Mouse (Mus musculus) testis, adult 2 months (tissue): Measurements from ENCODE around the gene Hs3st6. TPM values are rescaled to one million over a fixed set of nuclear protein-coding genes. Genes with fewer than 3 reads are reported as not detected.

Experiments
- H3K27ac ChIP-seq: fragments of 200-500 bp; 2 replicates; pipeline ENCODE4 v1.5.1; 2012; ENCODE audit warnings: low read depth, low read length; ENCODE audit not compliant: control insufficient read depth, insufficient read depth
- H3K27me3 ChIP-seq: fragments of 200-500 bp; 2 replicates; pipeline ENCODE4 v1.6.1; 2012; ENCODE audit warnings: mild to moderate bottlenecking, low read length, moderate library complexity; ENCODE audit not compliant: control insufficient read depth, insufficient read depth
- H3K36me3 ChIP-seq: fragments of 200-500 bp; 2 replicates; pipeline ENCODE4 v1.6.1; 2012; ENCODE audit warnings: mild to moderate bottlenecking, low read length; ENCODE audit not compliant: control insufficient read depth, insufficient read depth
- H3K4me1 ChIP-seq: fragments of 200-500 bp; 2 replicates; pipeline ENCODE4 v1.6.1; 2012; ENCODE audit warnings: low read length; ENCODE audit not compliant: control insufficient read depth, insufficient read depth
- H3K4me3 ChIP-seq: fragments of 200-500 bp; 2 replicates; pipeline ENCODE4 v1.5.1; 2012; ENCODE audit warnings: low read depth, mild to moderate bottlenecking, low read length, moderate library complexity, mixed read lengths; ENCODE audit not compliant: control insufficient read depth
- CTCF ChIP-seq: fragments of 200-500 bp; IDR thresholded peaks from 2 replicates; pipeline ENCODE4 v1.5.1; 2012; ENCODE audit warnings: low read depth, mild to moderate bottlenecking, inconsistent platforms, low read length, moderate library complexity; ENCODE audit not compliant: control insufficient read depth, insufficient read depth, insufficient replicate concordance
- POLR2A ChIP-seq: fragments of 200-500 bp; IDR thresholded peaks from 2 replicates; pipeline ENCODE4 v1.6.1; 2012; ENCODE audit warnings: low read depth, mild to moderate bottlenecking, inconsistent platforms, low read length, moderate library complexity; ENCODE audit not compliant: control insufficient read depth
- polyA plus RNA-seq: library from polyadenylated mRNA; depleted of rRNA; stranded (reverse); fragments of >200 nt; gene quantifications from 2 replicates; pipeline ENCODE4 v1.2.3, GENCODE M21; 2012

Hs3st6 gene
- polyA plus RNA-seq, 1 experiment = 0.73 TPM

DNA sequence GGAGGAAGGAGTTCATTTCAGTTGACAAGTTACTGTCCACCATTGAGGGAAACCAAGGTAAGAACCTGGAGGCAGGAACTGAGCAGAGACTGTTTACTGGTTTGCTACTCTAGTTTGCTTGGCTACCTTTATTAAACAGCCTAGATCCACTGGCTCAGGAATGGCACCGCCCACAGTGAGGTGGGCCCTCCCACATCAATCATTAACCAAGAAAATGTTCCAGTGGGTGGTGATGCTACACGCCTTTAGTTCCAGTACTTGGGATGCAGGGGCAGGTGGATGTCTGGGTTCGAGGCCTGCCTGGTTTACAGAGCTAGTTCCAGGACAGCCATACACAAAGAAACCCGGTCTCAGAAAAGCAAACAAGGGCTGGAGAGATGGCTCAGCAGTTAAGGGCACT lies 14.6 kb upstream of the Hs3st6 start:
- Histone ChIP-seq H3K4me1 (peaks cover 20% of the 10 kb centered on the region), H3K27me3 (no peaks in the 10 kb centered on the region), H3K27ac (no peak overlapping the region), H3K4me3 (no peak overlapping the region), H3K36me3 (no peaks in the 10 kb centered on the region)
- TF ChIP-seq CTCF (no peak), POLR2A (no peak)

DNA sequence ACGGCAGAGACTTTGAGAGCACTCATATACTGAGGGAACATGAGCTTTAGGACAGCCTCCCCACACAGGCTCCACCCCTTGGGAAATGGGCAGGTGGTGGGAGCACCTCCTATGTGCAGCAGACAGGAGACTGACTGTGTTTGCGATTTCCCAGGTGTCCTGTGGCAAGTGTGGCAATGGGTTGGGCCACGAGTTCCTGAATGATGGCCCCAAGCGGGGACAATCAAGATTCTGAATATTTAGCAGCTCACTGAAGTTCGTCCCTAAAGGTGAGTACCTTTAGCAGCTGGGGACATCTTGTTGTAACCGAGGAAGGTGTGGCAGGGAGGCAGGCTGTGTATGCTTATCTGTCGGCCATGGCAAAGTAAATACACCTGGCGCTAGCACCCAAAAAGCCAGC lies 12.9 kb upstream of the Hs3st6 start:
- Histone ChIP-seq H3K27ac (no peak overlapping the region), H3K36me3 (no peaks in the 10 kb centered on the region), H3K4me3 (no peak overlapping the region), H3K4me1 (peaks cover 20% of the 10 kb centered on the region), H3K27me3 (no peaks in the 10 kb centered on the region)
- TF ChIP-seq CTCF = no peak
- TF ChIP-seq POLR2A = no peak

DNA sequence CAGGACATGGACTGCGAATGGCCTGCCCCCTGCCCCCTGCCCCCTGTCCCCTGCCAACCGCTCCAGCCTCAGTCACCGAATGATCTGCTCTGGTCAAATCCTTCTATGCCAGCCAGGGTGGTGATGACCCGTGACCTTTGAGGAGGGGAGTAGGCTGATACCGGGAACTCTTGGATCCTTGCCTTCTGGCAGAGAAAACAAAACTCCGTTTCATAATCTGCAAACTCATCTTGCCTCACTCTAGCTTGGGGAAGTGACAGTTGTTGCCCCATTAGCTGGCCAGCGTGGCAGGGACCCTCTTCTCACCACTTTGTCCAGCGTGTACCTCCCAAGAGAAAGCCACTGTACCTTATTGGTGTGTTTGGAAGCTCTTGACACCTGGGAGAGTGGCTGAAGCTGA lies 10.5 kb upstream of the Hs3st6 start:
- H3K27me3 ChIP-seq = no peaks in the 10 kb centered on the region
- no peak overlapping the region for H3K27ac ChIP-seq
- no peaks in the 10 kb centered on the region for H3K36me3 ChIP-seq
- no peak for TF ChIP-seq CTCF
- no peak for TF ChIP-seq POLR2A
- H3K4me3 ChIP-seq = no peak overlapping the region
- H3K4me1 ChIP-seq = 0 out of 2 replicates have a peak, but pooled peaks cover under 1% of the 10 kb centered on the region

DNA sequence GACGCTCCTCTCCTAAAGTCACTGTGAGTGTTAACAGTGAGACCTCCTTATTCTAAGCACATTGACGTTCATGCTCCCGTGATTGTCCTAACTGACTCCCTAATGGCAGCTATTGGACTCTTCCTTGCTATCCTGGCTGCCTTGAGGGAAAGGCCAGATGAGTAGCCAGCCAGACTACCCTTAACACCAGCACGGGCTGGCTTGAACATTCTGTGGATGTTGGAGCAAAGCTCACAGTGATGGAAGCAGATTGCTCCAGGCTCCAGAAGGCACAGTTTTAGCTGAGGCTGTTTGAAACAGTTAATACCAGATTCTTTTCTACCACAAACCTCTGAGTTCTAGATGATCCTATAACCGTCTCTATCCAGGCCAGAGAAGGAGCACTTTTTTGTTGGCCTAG lies 8.9 kb upstream of the Hs3st6 start:
- no peaks in the 10 kb centered on the region for H3K27me3 ChIP-seq
- H3K36me3 ChIP-seq = no peaks in the 10 kb centered on the region
- H3K4me1 ChIP-seq = no peaks in the 10 kb centered on the region
- TF ChIP-seq CTCF (no peak), POLR2A (no peak)
- no peak overlapping the region for H3K4me3 ChIP-seq
- H3K27ac ChIP-seq = no peak overlapping the region

DNA sequence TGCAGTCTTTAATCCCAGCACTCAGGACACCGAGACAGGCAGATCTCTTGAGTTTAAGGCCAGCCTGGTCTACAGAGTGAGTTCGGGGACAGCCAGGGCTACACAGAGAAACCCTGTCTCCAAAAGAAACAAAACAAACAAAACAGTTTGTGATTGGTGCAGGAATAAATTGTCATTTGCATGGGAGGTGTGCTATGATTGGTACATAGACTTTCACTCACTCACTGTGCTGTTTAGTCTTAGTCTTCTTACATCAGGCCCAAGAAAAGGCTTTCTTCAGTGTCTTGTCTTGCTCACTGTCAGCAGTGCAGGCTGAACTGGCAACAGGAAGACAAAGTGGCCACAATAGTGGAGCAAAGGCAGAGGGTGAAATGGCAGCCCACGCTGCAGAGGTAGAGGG lies 8.4 kb upstream of the Hs3st6 start:
- TF ChIP-seq CTCF (no peak), POLR2A (no peak)
- Histone ChIP-seq H3K27me3 (no peaks in the 10 kb centered on the region), H3K4me1 (no peaks in the 10 kb centered on the region), H3K36me3 (no peaks in the 10 kb centered on the region), H3K4me3 (no peak overlapping the region), H3K27ac (no peak overlapping the region)

DNA sequence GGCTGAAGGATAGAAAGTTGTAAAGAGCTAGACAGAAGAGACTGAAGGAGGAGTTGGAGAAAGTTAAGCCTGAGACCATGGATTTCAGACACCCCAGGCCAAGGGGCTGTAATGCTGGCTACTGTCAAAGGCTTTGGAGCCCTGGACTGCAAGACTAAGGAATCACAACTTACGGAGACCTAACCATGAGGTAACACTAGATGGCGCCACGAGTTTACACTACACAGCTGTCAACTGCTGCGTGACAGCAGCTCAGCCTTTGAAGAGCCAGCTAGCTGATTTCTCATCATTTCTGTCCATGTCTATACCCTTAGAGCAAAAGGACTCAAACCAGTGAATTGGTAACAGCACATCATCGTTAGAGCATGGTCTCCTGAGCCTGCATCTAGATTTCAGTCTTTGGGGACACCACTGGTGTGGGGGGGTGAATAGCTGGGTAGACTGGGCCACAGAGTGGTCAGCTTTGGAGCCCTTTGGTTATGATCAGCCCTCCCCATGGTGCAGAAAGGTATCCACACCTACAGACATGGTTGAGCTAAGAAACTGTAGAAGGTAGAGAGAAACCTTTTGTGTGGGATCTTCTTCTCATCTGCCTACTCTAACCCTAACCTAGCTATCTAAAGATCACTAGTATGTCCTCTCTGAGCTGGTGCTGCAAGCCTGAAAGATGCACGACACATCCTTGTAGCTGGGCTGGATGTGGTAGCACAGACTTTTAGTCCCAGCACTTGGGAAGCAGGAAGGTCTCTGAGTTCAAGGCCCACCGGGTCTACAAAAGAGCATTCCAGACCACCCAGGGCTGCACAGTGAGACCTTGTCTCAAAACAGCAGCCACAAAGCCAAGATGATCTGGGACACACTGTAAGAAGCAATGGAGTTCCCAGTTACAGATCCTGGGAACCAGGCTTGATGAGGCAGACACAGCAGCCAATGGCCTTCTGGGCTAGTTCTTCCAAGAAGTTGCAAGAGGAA lies 7.0 kb upstream of the Hs3st6 start:
- H3K27me3 ChIP-seq = no peaks in the 10 kb centered on the region
- H3K27ac ChIP-seq = no peak overlapping the region
- TF ChIP-seq POLR2A = no peak
- TF ChIP-seq CTCF = peak; percentile 72; the same call in 1 of the 2 replicates
- H3K4me1 ChIP-seq = no peaks in the 10 kb centered on the region
- no peak overlapping the region for H3K4me3 ChIP-seq
- no peaks in the 10 kb centered on the region for H3K36me3 ChIP-seq

DNA sequence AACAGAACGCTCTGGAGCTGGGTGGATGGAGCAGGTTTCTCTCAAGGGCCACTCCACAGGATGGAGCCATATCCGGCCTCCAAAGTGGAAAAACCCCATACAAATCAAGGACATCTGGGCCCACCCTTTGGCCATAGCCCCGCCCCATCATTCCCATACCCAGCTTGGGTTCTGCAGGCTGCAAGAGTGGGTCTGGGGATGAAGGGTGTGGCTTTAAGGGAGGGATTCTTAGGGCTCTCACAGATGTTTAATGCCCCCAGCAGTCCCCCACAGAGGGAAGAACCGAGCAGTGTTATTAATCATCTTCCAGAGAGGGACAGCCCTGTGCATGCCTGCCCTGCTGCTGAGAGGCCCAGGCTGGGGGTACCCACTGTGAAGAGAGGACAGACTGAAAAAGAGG lies 5.8 kb upstream of the Hs3st6 start:
- Histone ChIP-seq H3K4me1 (no peaks in the 10 kb centered on the region), H3K4me3 (no peak overlapping the region), H3K27ac (no peak overlapping the region), H3K27me3 (no peaks in the 10 kb centered on the region; the same call in 1 of the 2 replicates), H3K36me3 (no peaks in the 10 kb centered on the region)
- TF ChIP-seq POLR2A (no peak), CTCF (no peak)
